Mouse (Mus musculus): ENCODE measurements around the gene Aldh1l1. TPM values are rescaled to one million over a fixed set of nuclear protein-coding genes. Genes with fewer than 3 reads are reported as not detected.

The Aldh1l1 gene
- polyA plus RNA-seq, 1 experiment, result 17.9 TPM

DNA sequence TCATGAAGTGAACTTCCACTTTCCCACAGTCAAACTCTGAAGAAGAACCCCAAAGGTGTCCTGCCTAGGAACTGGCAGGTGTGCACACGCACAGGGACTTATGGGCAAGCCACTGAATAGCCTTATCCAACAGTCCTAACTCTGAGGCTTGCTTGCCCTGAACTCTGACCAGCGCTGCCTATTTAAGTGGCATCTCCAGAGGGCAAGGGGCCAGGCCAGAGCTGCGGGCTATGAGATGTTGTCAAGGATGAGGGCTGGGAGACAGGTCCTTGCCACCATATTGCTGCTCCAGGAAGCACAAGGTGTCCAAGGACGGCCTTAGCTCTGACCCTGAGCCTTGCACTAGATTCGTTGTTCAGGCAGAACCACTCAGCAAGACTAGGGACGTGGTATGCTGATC lies 17.2 kb upstream of the Aldh1l1 start:
- TF ChIP-seq POLR2A (IDR thresholded peaks at IDR 0.05; ENCODE audit: borderline replicate concordance, extremely low read depth, low read depth, low read length) (no peak), CTCF (IDR thresholded peaks at IDR 0.05; ENCODE audit: insufficient read depth, low read length) (no peak)
- Histone ChIP-seq H3K4me3 (replicated peaks; ENCODE audit: extremely low read depth, low read depth, low read length) (no peak overlapping the region), H3K4me1 (ENCODE audit: control insufficient read depth, insufficient read depth, low read length) (peaks cover 53% of the 10 kb centered on the region)
- no peak for DNase-seq
- 89% methylated on average over 6 of the region's 6 CpGs for WGBS

- TF ChIP-seq CTCF (IDR thresholded peaks at IDR 0.05; ENCODE audit: insufficient read depth, low read length), result no peak
- TF ChIP-seq POLR2A (IDR thresholded peaks at IDR 0.05; ENCODE audit: borderline replicate concordance, extremely low read depth, low read depth, low read length), result no peak
- Histone ChIP-seq H3K4me1 (ENCODE audit: control insufficient read depth, insufficient read depth, low read length) (peaks cover 44% of the 10 kb centered on the region), H3K4me3 (replicated peaks; ENCODE audit: extremely low read depth, low read depth, low read length) (no peak overlapping the region)
- DNase-seq, result no peak
- WGBS, result 80% methylated on average over 2 of the region's 2 CpGs
These were observed 16.0 kb upstream of the Aldh1l1 start for GRCm38 (mm10) chr6:90470255-90470654.

- DNase-seq, result peak; percentile 36
- 24% methylated on average over 12 of the region's 12 CpGs for WGBS
- Histone ChIP-seq H3K4me1 (ENCODE audit: control insufficient read depth, insufficient read depth, low read length) (peaks cover 39% of the 10 kb centered on the region), H3K4me3 (replicated peaks; ENCODE audit: extremely low read depth, low read depth, low read length) (no peak overlapping the region)
- TF ChIP-seq POLR2A (IDR thresholded peaks at IDR 0.05; ENCODE audit: borderline replicate concordance, extremely low read depth, low read depth, low read length) (no peak), CTCF (IDR thresholded peaks at IDR 0.05; ENCODE audit: insufficient read depth, low read length) (no peak)
These were observed 15.2 kb upstream of the Aldh1l1 start for GRCm38 (mm10) chr6:90470947-90471541.

DNA sequence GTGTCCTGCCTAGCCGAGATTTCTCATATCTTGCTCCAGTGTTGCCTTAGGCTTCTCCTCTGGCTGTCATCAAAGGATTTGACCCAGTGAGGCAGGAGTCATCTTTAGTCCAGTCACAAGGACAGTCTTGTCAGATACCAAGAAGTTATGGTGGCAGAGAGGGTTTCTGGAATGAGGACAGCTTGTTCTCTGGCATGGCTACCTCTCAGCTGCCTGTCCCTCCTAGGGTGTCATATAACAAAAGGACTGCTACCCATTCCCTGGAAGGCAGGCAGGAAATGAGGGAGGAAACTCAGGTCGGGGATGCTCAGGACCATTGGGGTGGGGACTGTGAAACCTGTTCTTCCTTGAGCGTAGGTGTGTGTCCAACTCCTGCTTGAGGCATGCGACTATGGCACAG lies 14.1 kb upstream of the Aldh1l1 start:
- H3K4me1 ChIP-seq (ENCODE audit: control insufficient read depth, insufficient read depth, low read length), result peaks cover 36% of the 10 kb centered on the region
- 60% methylated on average over 4 of the region's 4 CpGs for WGBS
- H3K4me3 ChIP-seq (replicated peaks; ENCODE audit: extremely low read depth, low read depth, low read length), result no peak overlapping the region
- TF ChIP-seq CTCF (IDR thresholded peaks at IDR 0.05; ENCODE audit: insufficient read depth, low read length) (no peak), POLR2A (IDR thresholded peaks at IDR 0.05; ENCODE audit: borderline replicate concordance, extremely low read depth, low read depth, low read length) (no peak)
- DNase-seq, result no peak

DNA sequence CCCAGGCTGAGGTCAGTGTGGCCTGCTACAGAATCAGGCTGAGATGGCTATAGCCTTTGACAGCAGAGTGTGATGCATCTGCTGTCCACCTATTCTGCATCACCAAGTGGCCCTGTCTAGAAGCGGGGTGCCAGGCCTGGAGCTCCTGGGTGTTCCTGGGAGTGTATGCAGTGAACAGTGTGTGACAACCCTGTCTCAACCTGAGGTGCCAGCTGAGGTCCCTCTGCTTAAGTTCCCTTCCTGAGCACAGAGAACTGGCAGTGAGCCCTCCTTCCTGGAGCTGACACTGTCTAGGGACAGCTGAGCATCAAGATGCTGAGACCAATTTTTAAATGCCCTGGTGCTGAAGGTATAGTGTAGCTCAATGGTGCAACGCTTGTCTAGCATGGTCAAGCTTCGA lies 13.5 kb upstream of the Aldh1l1 start:
- H3K4me3 ChIP-seq (replicated peaks; ENCODE audit: extremely low read depth, low read depth, low read length), result no peak overlapping the region
- no peak for DNase-seq
- H3K4me1 ChIP-seq (ENCODE audit: control insufficient read depth, insufficient read depth, low read length), result peaks cover 33% of the 10 kb centered on the region
- TF ChIP-seq CTCF (IDR thresholded peaks at IDR 0.05; ENCODE audit: insufficient read depth, low read length) (no peak), POLR2A (IDR thresholded peaks at IDR 0.05; ENCODE audit: borderline replicate concordance, extremely low read depth, low read depth, low read length) (no peak)
- 89% methylated on average over 3 of the region's 3 CpGs for WGBS

DNA sequence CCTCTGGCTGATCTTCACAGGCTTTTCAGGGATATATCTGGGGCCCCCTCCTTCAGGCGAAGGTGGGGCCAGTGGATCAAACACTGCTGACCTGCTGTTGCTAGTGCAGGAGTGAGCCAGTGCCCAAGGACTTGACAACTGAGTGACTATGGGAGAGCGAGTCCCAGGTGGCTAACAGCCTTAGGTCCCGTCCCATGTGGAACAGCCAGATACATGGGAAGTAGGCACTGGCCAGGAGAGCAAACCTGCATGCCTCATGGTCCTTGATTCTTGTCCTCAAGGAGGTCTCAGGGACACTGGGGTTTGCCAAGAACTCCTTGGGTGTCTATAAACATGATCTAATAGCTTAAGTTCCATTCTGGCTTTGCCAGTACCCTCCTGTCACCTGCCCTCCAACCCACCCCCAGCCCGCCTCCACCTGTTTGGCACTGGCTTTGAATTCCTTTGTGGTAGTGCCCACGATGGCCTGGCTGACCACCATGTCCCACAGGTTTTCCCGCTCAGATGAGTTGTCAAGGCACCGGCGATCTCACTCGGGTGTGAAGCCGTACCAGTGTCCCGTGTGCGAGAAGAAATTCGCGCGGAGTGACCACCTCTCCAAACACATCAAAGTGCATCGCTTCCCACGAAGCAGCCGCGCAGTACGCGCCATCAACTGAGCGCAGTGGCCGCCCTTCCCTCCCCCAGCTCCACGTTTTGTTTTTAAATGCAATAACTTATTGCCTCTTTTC lies 12.4 kb upstream of the Aldh1l1 start:
- H3K4me3 ChIP-seq (replicated peaks; ENCODE audit: extremely low read depth, low read depth, low read length), result no peak overlapping the region
- WGBS, result 93% methylated on average over 24 of the region's 24 CpGs
- DNase-seq, result no peak
- no peak for TF ChIP-seq CTCF (IDR thresholded peaks at IDR 0.05; ENCODE audit: insufficient read depth, low read length)
- peaks cover 31% of the 10 kb centered on the region for H3K4me1 ChIP-seq (ENCODE audit: control insufficient read depth, insufficient read depth, low read length)

DNA sequence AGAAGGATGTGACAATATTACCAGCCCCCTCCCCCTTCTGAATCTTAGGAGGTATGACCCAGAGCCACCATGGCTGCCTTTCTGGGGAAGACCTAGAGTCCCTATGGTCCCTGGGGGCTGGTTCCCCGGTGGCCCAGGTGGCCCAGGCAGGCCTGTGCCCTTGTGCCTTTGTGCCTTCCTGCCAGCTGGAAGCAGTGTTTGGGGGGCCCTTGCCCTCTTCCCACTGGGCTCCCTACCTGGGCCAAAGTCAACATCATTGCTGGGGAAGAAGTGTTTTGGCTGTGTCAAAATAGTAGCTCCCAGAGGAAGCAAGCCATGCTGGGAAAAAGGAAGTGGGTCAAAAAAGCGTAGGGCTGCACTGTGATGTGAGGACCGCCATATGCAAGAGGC lies 11.9 kb upstream of the Aldh1l1 start:
- peaks cover 28% of the 10 kb centered on the region for H3K4me1 ChIP-seq (ENCODE audit: control insufficient read depth, insufficient read depth, low read length)
- TF ChIP-seq POLR2A (IDR thresholded peaks at IDR 0.05; ENCODE audit: borderline replicate concordance, extremely low read depth, low read depth, low read length) (no peak), CTCF (IDR thresholded peaks at IDR 0.05; ENCODE audit: insufficient read depth, low read length) (no peak)
- no peak for DNase-seq
- no peak overlapping the region for H3K4me3 ChIP-seq (replicated peaks; ENCODE audit: extremely low read depth, low read depth, low read length)
- 81% methylated on average over 3 of the region's 3 CpGs for whole genome bisulfite sequencing

DNA sequence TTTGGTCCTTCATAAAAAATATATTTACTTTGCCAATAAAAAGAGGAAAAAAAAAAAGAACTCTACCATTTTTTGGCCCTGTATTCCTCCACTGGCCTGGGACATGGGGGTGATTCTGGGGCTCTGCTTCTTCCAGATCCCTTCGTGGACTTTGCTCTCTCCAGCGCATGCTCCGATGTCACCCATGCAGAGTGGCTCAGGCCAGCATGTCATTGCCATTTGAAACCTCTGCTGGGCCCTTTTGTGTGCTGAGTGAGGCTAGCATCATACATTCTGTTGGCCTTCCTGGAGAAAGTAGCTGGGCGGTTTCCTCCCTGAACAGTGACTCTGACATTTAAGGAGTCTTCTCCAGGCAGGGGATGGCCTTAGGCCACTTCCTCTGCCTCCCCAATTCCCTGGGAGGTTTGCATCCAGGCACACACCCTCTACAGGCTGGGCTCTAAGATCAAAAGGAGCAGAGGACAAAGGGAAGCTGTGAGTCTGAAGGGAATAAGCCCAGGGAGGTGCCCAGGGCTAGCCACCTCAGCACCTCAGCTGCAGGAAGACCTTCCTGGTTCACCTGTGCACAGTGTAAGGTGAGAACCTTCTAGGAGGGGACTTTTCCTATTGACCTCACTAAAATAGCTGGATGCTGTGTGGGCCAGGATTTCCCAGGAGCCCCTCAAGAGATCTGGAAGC lies 10.9 kb upstream of the Aldh1l1 start:
- no peak overlapping the region for H3K4me3 ChIP-seq (replicated peaks; ENCODE audit: extremely low read depth, low read depth, low read length)
- no peak for DNase-seq

DNA sequence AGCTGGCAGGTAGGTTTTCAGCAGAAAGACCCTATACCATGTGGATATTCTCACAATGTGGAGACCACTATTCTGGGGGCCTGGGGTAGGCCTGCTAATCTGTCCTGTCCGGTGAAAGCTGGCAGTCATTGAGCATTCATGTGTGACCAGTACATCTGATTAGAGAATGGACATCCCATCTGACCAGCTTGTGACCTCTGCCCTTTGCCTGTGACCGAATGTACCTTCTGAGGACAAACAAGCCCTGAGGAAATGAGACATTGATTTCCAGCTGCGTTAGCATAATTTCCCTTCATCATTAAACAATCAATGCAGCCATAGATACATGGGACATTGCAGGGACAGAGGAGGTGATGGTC lies 10.4 kb upstream of the Aldh1l1 start:
- no peak overlapping the region for H3K4me3 ChIP-seq (replicated peaks; ENCODE audit: extremely low read depth, low read depth, low read length)
- TF ChIP-seq CTCF (IDR thresholded peaks at IDR 0.05; ENCODE audit: insufficient read depth, low read length) (no peak), POLR2A (IDR thresholded peaks at IDR 0.05; ENCODE audit: borderline replicate concordance, extremely low read depth, low read depth, low read length) (no peak)
- H3K4me1 ChIP-seq (ENCODE audit: control insufficient read depth, insufficient read depth, low read length), result peaks cover 24% of the 10 kb centered on the region
- no peak for DNase-seq
- 73% methylated on average over 3 of the region's 3 CpGs for WGBS

More for the DNA sequence above, 10.9 kb upstream of the Aldh1l1 start:
- TF ChIP-seq CTCF (IDR thresholded peaks at IDR 0.05; ENCODE audit: insufficient read depth, low read length), result no peak
- TF ChIP-seq POLR2A (IDR thresholded peaks at IDR 0.05; ENCODE audit: borderline replicate concordance, extremely low read depth, low read depth, low read length), result no peak
- 82% methylated on average over 4 of the region's 4 CpGs for WGBS
- peaks cover 28% of the 10 kb centered on the region for H3K4me1 ChIP-seq (ENCODE audit: control insufficient read depth, insufficient read depth, low read length)
